Mouse (Mus musculus) heart, adult 2 months (tissue): ENCODE measurements at regions not wholly inside any gene's neighbourhood (a gene's known extent, or its start where the extent isn't known, plus 50 kb on each side); places are given as distances from the start of the nearest gene placed in this dataset.

Experiments used
- DNase-seq, 2 experiments: peaks; one replicate each; pipeline ENCODE4 v3.0.0; 2021
- H3K27ac ChIP-seq: fragments of 200-600 bp; 2 replicates; pipeline ENCODE4 v1.8.1; 2022
- H3K27me3 ChIP-seq: fragments of 200-500 bp; 2 replicates; pipeline ENCODE4 v1.6.1; 2012; ENCODE audit warnings: mild to moderate bottlenecking, low read length, inconsistent platforms, mixed read lengths; ENCODE audit not compliant: control insufficient read depth, insufficient read depth
- H3K36me3 ChIP-seq: fragments of 200-500 bp; 2 replicates; pipeline ENCODE4 v1.6.1; 2012; ENCODE audit warnings: low read length, inconsistent platforms; ENCODE audit not compliant: control insufficient read depth, insufficient read depth
- H3K4me1 ChIP-seq: fragments of 200-500 bp; 2 replicates; pipeline ENCODE4 v1.6.1; 2011; ENCODE audit warnings: low read length; ENCODE audit not compliant: control insufficient read depth, insufficient read depth
- H3K4me3 ChIP-seq: fragments of 200-600 bp; 2 replicates; pipeline ENCODE4 v1.8.1; 2022
- H3K79me2 ChIP-seq: fragments of 200-500 bp; replicated peaks from 2 replicates; pipeline ENCODE4 v1.6.1; 2012; ENCODE audit warnings: mild to moderate bottlenecking, inconsistent platforms, low read length, moderate library complexity, mixed read lengths; ENCODE audit not compliant: control insufficient read depth, insufficient read depth
- H3K9ac ChIP-seq: fragments of 200-500 bp; 2 replicates; pipeline ENCODE4 v1.6.1; 2012; ENCODE audit warnings: low read depth, mild to moderate bottlenecking, control low read depth, inconsistent platforms, low read length, mixed read lengths
- CTCF ChIP-seq: fragments of 200-600 bp; IDR thresholded peaks from 2 replicates; pipeline ENCODE4 v1.8.1; 2022; ENCODE audit warnings: antibody characterized with exemption, mild to moderate bottlenecking, moderate library complexity
- EP300 ChIP-seq: fragments of 200-500 bp; IDR thresholded peaks from 2 replicates; pipeline ENCODE4 v1.6.1; 2011; ENCODE audit warnings: low read depth, low read length, control low read depth; ENCODE audit not compliant: insufficient read depth
- POLR2A ChIP-seq: fragments of 200-500 bp; IDR thresholded peaks from 2 replicates; pipeline ENCODE4 v1.6.1; 2011; ENCODE audit warnings: mild to moderate bottlenecking, low read depth, low read length, control low read depth; ENCODE audit not compliant: insufficient read depth
- WGBS: fragments of 180-500 bp; shearing (Covaris S2); methylation state at CpG from one replicate; pipeline ENCODE4 v1.1.7; 2018; 5-methylcytosine and 5-hydroxymethylcytosine counted together
- intact Hi-C: fragments of 180-260 bp; cut with DNase I; formaldehyde crosslinking; loops from one replicate; pipeline ENCODE4 v1.15.1; 2025

- H3K27me3 ChIP-seq: no peaks in the 10 kb centered on the region
- no peaks in the 10 kb centered on the region for H3K79me2 ChIP-seq
- H3K4me3 ChIP-seq: no peak overlapping the region
- H3K36me3 ChIP-seq: no peaks in the 10 kb centered on the region
- no peaks in the 10 kb centered on the region for H3K4me1 ChIP-seq
- H3K27ac ChIP-seq: no peak overlapping the region
- H3K9ac ChIP-seq: no peak overlapping the region
- no peak for TF ChIP-seq CTCF
- no peak for TF ChIP-seq EP300
- no peak for TF ChIP-seq POLR2A
- no peak for DNase-seq
- intact Hi-C loops: no loop called here
Observed at GRCm38 (mm10) chr5:46278190-46278589, 420.8 kb upstream of the Lcorl start.

GRCm38 (mm10) chr5:46256730-46257129 lies 399.3 kb upstream of the Lcorl start:
- H3K36me3 ChIP-seq: no peaks in the 10 kb centered on the region
- no peak overlapping the region for H3K4me3 ChIP-seq
- H3K27me3 ChIP-seq: no peaks in the 10 kb centered on the region
- no peak for TF ChIP-seq CTCF
- TF ChIP-seq EP300: no peak
- no peak for TF ChIP-seq POLR2A
- H3K27ac ChIP-seq: no peak overlapping the region
- DNase-seq: no peak
- intact Hi-C loops: no loop called here
- H3K4me1 ChIP-seq: no peaks in the 10 kb centered on the region
- 69% methylated on average over 6 of the region's 6 CpGs for WGBS
- H3K79me2 ChIP-seq: no peaks in the 10 kb centered on the region
- H3K9ac ChIP-seq: no peak overlapping the region

- Histone ChIP-seq H3K36me3 (no peaks in the 10 kb centered on the region), H3K27ac (no peak overlapping the region), H3K4me3 (no peak overlapping the region), H3K4me1 (no peaks in the 10 kb centered on the region), H3K79me2 (no peaks in the 10 kb centered on the region), H3K27me3 (no peaks in the 10 kb centered on the region), H3K9ac (no peak overlapping the region)
- TF ChIP-seq EP300 (no peak), POLR2A (no peak), CTCF (no peak)
- intact Hi-C loops: no loop called here
- DNase-seq: no peak
Observed at GRCm38 (mm10) chr5:46253940-46254339, 396.5 kb upstream of the Lcorl start.

GRCm38 (mm10) chr5:46235364-46236067 lies 378.1 kb upstream of the Lcorl start:
- Histone ChIP-seq H3K79me2 (no peaks in the 10 kb centered on the region), H3K9ac (no peak overlapping the region), H3K4me3 (no peak overlapping the region), H3K36me3 (no peaks in the 10 kb centered on the region), H3K27me3 (no peaks in the 10 kb centered on the region), H3K4me1 (no peaks in the 10 kb centered on the region), H3K27ac (no peak overlapping the region)
- intact Hi-C loops: no loop called here
- TF ChIP-seq POLR2A: no peak
- TF ChIP-seq EP300: no peak
- no peak for TF ChIP-seq CTCF
- no peak for DNase-seq
- 75% methylated on average over 5 of the region's 5 CpGs for WGBS

GRCm38 (mm10) chr5:46232780-46233179 lies 375.4 kb upstream of the Lcorl start:
- DNase-seq: no peak
- intact Hi-C loops: no loop called here
- Histone ChIP-seq H3K27ac (no peak overlapping the region), H3K4me1 (no peaks in the 10 kb centered on the region), H3K27me3 (no peaks in the 10 kb centered on the region), H3K9ac (no peak overlapping the region), H3K79me2 (no peaks in the 10 kb centered on the region), H3K4me3 (no peak overlapping the region), H3K36me3 (no peaks in the 10 kb centered on the region)
- TF ChIP-seq CTCF (no peak), POLR2A (no peak), EP300 (no peak)

- Histone ChIP-seq H3K27ac (no peak overlapping the region), H3K79me2 (no peaks in the 10 kb centered on the region), H3K36me3 (no peaks in the 10 kb centered on the region), H3K9ac (no peak overlapping the region), H3K4me1 (no peaks in the 10 kb centered on the region), H3K27me3 (no peaks in the 10 kb centered on the region), H3K4me3 (no peak overlapping the region)
- DNase-seq: no peak
- WGBS: 63% methylated on average over 3 of the region's 3 CpGs
- intact Hi-C loops: no loop called here
- TF ChIP-seq POLR2A (no peak), EP300 (no peak), CTCF (no peak)
Observed at GRCm38 (mm10) chr5:46228667-46229066, 371.3 kb upstream of the Lcorl start.

GRCm38 (mm10) chr5:46212845-46213468 lies 355.5 kb upstream of the Lcorl start:
- H3K36me3 ChIP-seq: no peaks in the 10 kb centered on the region
- intact Hi-C loops: no loop called here
- no peaks in the 10 kb centered on the region for H3K79me2 ChIP-seq
- no peak overlapping the region for H3K27ac ChIP-seq
- TF ChIP-seq EP300: no peak
- no peak for TF ChIP-seq CTCF
- TF ChIP-seq POLR2A: no peak
- no peaks in the 10 kb centered on the region for H3K27me3 ChIP-seq
- H3K4me3 ChIP-seq: no peak overlapping the region
- H3K9ac ChIP-seq: no peak overlapping the region
- no peak for DNase-seq
- H3K4me1 ChIP-seq: no peaks in the 10 kb centered on the region
- 41% methylated on average over 4 of the region's 4 CpGs for WGBS
